Mouse (Mus musculus): ENCODE data around the gene Ptpn11. TPM values are rescaled to one million over a fixed set of nuclear protein-coding genes. Genes with fewer than 3 reads are reported as not detected.
A peak's percentile ranks its signal among the peaks of the same experiment; 100 is the strongest.
"Not testable (repeated sequence)": the region's sequence is repeated elsewhere in the genome, so short reads cannot be mapped to it uniquely, and the experiment has no call there.

The Ptpn11 gene
- polyA plus RNA-seq, 1 experiment from 2014 or later: 21.5 TPM

DNA sequence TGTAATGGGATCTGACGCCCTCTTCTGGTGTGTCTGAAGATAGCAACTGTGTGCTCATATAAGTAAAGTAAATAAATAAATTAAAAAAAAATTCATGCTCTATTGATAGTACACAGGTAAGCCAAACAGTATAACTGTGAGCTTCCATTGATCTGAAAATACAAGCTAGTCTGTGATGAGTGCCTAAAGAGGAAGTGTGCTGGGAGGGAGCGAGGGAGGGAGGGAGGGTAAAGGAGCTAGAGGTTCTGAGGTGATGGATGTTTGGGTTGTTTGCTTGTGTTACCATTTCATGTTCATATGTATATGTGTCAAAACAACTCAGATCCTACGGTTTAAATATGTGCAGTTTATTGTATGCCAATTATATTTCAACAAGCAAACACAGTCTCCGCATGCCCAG, 35.6 kb upstream of the Ptpn11 start:
- no peaks in the 10 kb centered on the region for H3K27me3 ChIP-seq (replicated peaks; ENCODE audit: control insufficient read depth, insufficient read depth, low read length)
- H3K27ac ChIP-seq (ENCODE audit: low read depth, low read length): no peak overlapping the region
- DNase-seq (ENCODE audit: low spot score) (no peak), ATAC-seq (replicated peaks; ENCODE audit: low FRiP score) (no peak)
- no peak overlapping the region for H3K4me3 ChIP-seq (ENCODE audit: low read depth, low read length)
- H3K9me3 ChIP-seq (ENCODE audit: control insufficient read depth, low read length): no peaks in the 10 kb centered on the region
- no peak overlapping the region for H3K9ac ChIP-seq (ENCODE audit: low read depth, low read length)
- no peak overlapping the region for H3K4me2 ChIP-seq
- H3K4me1 ChIP-seq (replicated peaks; ENCODE audit: control insufficient read depth, insufficient read depth, low read length): peaks cover 47% of the 10 kb centered on the region
- H3K36me3 ChIP-seq (ENCODE audit: control insufficient read depth, insufficient read depth, low read length): 0 out of 2 replicates have a peak, but pooled peaks cover 4% of the 10 kb centered on the region
- WGBS: 83% methylated on average over 4 of the region's 4 CpGs

DNA sequence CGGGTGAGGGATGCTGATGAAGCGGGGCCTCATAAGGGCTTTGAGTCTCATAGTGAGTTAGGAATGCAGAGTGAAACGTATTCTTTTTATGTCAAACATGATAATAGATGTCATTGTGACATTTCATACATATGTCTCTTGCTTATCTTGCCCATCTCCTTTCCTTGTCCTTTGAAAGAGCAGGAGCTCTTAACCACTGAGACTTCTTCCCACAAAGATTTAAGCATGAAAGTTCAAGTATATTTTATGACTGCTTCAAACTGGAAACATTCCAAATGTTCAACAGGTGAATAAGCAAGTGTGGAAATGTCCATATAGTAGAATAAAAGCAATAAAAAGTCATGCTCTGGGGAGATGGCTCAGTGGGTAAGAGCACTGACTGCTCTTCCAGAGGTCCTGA, 35.2 kb upstream of the Ptpn11 start:
- DNase-seq (ENCODE audit: low spot score) (no peak), ATAC-seq (replicated peaks; ENCODE audit: low FRiP score) (no peak)
- Histone ChIP-seq H3K36me3 (ENCODE audit: control insufficient read depth, insufficient read depth, low read length) (0 out of 2 replicates have a peak, but pooled peaks cover 4% of the 10 kb centered on the region), H3K9ac (ENCODE audit: low read depth, low read length) (no peak overlapping the region), H3K9me3 (ENCODE audit: control insufficient read depth, low read length) (no peaks in the 10 kb centered on the region), H3K27me3 (replicated peaks; ENCODE audit: control insufficient read depth, insufficient read depth, low read length) (no peaks in the 10 kb centered on the region), H3K4me2 (0 out of 2 replicates have a peak overlapping the region, but pooled peaks have one; percentile 18), H3K4me1 (replicated peaks; ENCODE audit: control insufficient read depth, insufficient read depth, low read length) (peaks cover 51% of the 10 kb centered on the region), H3K27ac (ENCODE audit: low read depth, low read length) (no peak overlapping the region), H3K4me3 (ENCODE audit: low read depth, low read length) (no peak overlapping the region)
- 72% methylated on average over 3 of the region's 3 CpGs for WGBS

DNA sequence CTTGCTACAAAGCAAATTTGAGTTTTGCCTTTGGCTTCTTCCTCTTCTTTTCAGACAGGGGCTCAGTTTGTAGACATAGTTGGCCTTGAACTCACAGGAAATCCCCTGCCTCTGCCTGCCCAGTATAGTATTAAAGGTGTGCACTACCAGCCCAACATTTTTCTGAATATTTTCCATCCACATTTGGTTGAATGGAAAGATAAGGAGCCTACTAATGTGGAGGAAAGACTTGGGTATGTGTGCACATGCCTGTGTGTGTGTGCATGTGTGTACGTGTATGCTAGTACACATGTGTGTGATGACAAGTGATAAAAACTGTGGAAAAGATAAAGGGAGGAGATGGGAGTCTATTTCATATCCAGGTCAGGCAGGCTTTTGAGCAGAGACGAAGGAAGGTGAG, 34.7 kb upstream of the Ptpn11 start:
- Histone ChIP-seq H3K27ac (ENCODE audit: low read depth, low read length) (no peak overlapping the region), H3K4me3 (ENCODE audit: low read depth, low read length) (no peak overlapping the region), H3K9me3 (ENCODE audit: control insufficient read depth, low read length) (no peaks in the 10 kb centered on the region), H3K36me3 (ENCODE audit: control insufficient read depth, insufficient read depth, low read length) (0 out of 2 replicates have a peak, but pooled peaks cover 4% of the 10 kb centered on the region), H3K27me3 (replicated peaks; ENCODE audit: control insufficient read depth, insufficient read depth, low read length) (no peaks in the 10 kb centered on the region), H3K4me2 (0 out of 2 replicates have a peak overlapping the region, but pooled peaks have one; percentile 18), H3K4me1 (replicated peaks; ENCODE audit: control insufficient read depth, insufficient read depth, low read length) (peaks cover 49% of the 10 kb centered on the region), H3K9ac (ENCODE audit: low read depth, low read length) (no peak overlapping the region)
- WGBS: 65% methylated on average over 2 of the region's 2 CpGs
- DNase-seq (ENCODE audit: low spot score) (no peak), ATAC-seq (replicated peaks; ENCODE audit: low FRiP score) (no peak)

DNA sequence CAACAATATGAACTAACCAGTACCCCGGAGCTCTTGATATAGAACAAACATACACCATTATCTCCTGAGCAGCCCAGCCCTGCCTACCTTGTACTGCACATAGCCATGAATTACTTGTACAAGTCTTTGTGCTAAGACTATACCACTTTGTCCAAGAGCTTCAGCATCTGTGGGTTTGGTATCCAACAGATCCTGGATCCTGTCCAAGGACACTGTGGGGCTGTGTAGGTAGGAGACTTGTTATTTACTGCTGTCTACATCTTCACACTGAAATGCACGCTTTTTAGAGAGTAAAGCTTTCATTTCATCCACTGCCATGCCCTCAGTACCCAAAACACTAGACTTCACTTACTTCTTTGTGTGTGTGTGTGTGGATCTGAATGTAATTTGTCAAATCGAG, 33.7 kb upstream of the Ptpn11 start:
- DNase-seq (ENCODE audit: low spot score) (no peak), ATAC-seq (replicated peaks; ENCODE audit: low FRiP score) (no peak)
- Histone ChIP-seq H3K36me3 (ENCODE audit: control insufficient read depth, insufficient read depth, low read length) (0 out of 2 replicates have a peak, but pooled peaks cover 4% of the 10 kb centered on the region), H3K27ac (ENCODE audit: low read depth, low read length) (no peak overlapping the region), H3K9me3 (ENCODE audit: control insufficient read depth, low read length) (no peaks in the 10 kb centered on the region), H3K27me3 (replicated peaks; ENCODE audit: control insufficient read depth, insufficient read depth, low read length) (no peaks in the 10 kb centered on the region), H3K9ac (ENCODE audit: low read depth, low read length) (no peak overlapping the region), H3K4me2 (no peak overlapping the region), H3K4me3 (ENCODE audit: low read depth, low read length) (no peak overlapping the region), H3K4me1 (replicated peaks; ENCODE audit: control insufficient read depth, insufficient read depth, low read length) (peaks cover 41% of the 10 kb centered on the region)
- WGBS: 79% methylated on average over 3 of the region's 3 CpGs

DNA sequence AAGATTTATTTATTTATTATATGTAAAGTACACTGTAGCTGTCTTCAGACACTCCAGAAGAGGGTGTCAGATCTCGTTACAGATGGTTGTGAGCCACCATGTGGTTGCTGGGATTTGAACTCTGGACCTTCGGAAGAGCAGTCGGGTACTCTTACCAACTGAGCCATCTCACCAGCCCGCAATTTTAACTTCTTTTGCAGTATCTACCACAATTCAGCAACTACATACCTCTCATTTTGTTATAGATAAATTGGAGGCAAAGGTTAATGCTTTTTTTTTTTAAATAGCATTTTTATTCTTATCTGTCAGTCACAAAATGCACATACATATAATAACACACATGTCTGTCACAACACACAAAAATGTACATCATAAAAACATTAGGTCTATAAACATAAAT, 32.8 kb upstream of the Ptpn11 start:
- WGBS: 93% methylated on average over 3 of the region's 4 CpGs
- not testable (repeated sequence) for H3K27me3 ChIP-seq (replicated peaks; ENCODE audit: control insufficient read depth, insufficient read depth, low read length); H3K9me3 ChIP-seq (ENCODE audit: control insufficient read depth, low read length); H3K9ac ChIP-seq (ENCODE audit: low read depth, low read length); H3K27ac ChIP-seq (ENCODE audit: low read depth, low read length); H3K4me2 ChIP-seq; ATAC-seq (replicated peaks; ENCODE audit: low FRiP score); DNase-seq (ENCODE audit: low spot score); H3K4me3 ChIP-seq (ENCODE audit: low read depth, low read length); H3K36me3 ChIP-seq (ENCODE audit: control insufficient read depth, insufficient read depth, low read length)
- H3K4me1 ChIP-seq (replicated peaks; ENCODE audit: control insufficient read depth, insufficient read depth, low read length): peaks cover 39% of the 10 kb centered on the region

DNA sequence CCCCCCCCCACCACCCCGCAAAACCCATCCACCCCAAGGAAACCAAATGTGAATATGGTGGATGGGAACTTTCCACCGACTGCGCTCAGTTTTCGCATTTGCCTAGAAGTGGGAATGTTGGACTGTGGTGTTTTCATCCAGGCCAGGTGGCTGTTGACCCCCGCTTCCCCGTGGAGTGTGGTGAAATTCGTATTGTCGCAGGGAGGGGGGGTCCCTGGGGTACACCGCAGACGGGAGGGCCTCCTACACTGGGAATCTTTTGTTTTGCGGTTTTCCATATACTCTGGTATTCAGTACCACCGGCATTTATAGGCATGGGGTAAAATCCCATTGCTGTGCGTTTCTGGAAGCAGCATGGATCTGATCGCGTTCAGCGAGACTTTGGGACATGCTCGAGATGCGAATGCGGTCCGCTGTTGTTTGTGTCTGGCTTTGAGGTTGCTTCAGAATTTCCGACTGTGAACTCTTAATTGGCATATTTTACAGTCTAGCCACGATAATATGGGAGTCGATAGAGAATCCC, 30.2 kb upstream of the Ptpn11 start:
- H3K4me3 ChIP-seq (ENCODE audit: low read depth, low read length): peak overlapping the region; percentile 84
- H3K27me3 ChIP-seq (replicated peaks; ENCODE audit: control insufficient read depth, insufficient read depth, low read length): no peaks in the 10 kb centered on the region
- H3K9me3 ChIP-seq (ENCODE audit: control insufficient read depth, low read length): no peaks in the 10 kb centered on the region
- peak overlapping the region; percentile 89 for H3K4me2 ChIP-seq
- H3K4me1 ChIP-seq (replicated peaks; ENCODE audit: control insufficient read depth, insufficient read depth, low read length): peaks cover 32% of the 10 kb centered on the region
- H3K9ac ChIP-seq (ENCODE audit: low read depth, low read length): peak overlapping the region; percentile 91
- 18% methylated on average over 23 of the region's 23 CpGs for WGBS
- peak overlapping the region; percentile 90 for H3K27ac ChIP-seq (ENCODE audit: low read depth, low read length)
- DNase-seq (ENCODE audit: low spot score) (no peak), ATAC-seq (replicated peaks; ENCODE audit: low FRiP score) (no peak)
- no peaks in the 10 kb centered on the region for H3K36me3 ChIP-seq (ENCODE audit: control insufficient read depth, insufficient read depth, low read length)

DNA sequence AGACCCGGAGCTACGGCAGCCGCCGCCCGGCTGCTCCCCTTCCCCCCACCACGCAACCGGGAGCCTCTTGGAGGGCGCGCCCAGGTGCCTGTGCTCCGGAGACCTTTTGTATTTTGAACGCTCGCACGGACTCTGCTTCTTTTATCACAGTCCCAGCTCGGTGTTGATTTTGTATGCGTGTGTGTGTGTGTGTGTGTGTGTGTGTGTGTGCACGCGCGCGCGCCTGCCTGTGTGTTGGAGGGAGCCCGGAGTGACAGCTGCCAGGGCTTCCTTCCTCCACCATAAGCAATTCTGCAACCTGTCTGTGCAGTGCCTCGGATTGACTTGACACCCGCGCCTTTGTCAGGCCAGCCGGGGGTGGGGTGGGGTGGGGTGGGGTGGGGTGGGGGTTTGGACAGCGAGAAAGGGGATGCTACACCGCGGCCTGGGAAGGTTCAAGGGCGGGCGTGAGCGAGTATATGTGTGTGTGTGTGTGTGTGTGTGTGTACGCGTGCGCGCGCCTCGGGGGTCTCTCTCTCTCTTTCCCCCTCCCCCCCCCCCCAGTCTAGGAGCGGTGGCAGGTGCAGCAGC, 29.6 kb upstream of the Ptpn11 start:
- H3K9ac ChIP-seq (ENCODE audit: low read depth, low read length): peak overlapping the region; percentile 91
- DNase-seq (ENCODE audit: low spot score) (no peak), ATAC-seq (replicated peaks; ENCODE audit: low FRiP score) (peak; percentile 33)
- peak overlapping the region; percentile 89 for H3K4me2 ChIP-seq
- no peaks in the 10 kb centered on the region for H3K9me3 ChIP-seq (ENCODE audit: control insufficient read depth, low read length)
- H3K36me3 ChIP-seq (ENCODE audit: control insufficient read depth, insufficient read depth, low read length): no peaks in the 10 kb centered on the region
- H3K4me3 ChIP-seq (ENCODE audit: low read depth, low read length): peak overlapping the region; percentile 84
- under 1% methylated on average over 31 of the region's 38 CpGs for whole genome bisulfite sequencing
- H3K4me1 ChIP-seq (replicated peaks; ENCODE audit: control insufficient read depth, insufficient read depth, low read length): peaks cover 30% of the 10 kb centered on the region
- H3K27me3 ChIP-seq (replicated peaks; ENCODE audit: control insufficient read depth, insufficient read depth, low read length): no peaks in the 10 kb centered on the region
- H3K27ac ChIP-seq (ENCODE audit: low read depth, low read length): peak overlapping the region; percentile 90

DNA sequence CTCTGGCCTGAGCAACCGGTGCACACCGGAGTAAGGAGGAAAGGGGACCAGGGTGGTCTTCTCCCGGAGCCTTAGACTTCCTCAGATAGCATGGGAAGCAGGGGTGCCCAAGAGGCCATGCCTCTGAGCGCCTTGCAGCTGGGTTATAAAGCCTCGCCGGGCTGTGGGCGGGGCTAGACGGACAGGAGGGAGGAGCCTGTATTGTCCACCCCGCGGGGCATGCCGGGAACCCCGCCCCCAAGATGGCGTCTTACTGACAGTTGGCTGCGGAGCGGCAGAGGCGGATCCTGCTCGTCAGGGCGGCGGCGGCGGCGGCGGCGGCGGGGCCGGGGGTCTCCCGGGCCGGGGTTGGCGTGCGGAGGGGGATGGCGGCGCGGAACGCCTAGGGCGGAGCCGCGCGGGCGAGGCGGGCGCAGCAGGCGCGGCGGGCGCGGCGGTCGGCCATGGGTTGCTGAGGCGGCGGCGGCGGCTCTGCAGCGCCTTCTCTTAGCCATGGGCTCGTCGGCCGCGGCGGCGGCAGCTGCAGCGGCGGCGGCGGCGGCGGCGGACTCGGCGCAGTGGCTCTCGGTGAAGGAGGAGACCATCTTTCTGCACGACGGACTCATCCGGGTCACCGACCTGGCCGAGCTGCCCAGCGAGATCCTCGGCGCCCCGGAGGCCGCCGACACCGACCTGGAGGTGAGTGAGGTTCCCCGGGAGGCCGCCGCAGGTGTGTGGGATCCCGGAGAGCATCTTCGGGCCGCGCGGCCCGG, 29.0 kb upstream of the Ptpn11 start, which contains the start of gene Hectd4:
Gene Hectd4 (plus strand): TSS at position 240 of the 752 bp plus-strand sequence.
- H3K9me3 ChIP-seq (ENCODE audit: control insufficient read depth, low read length): no peaks in the 10 kb centered on the region
- peak within 1 kb of the TSS; percentile 84 for H3K4me3 ChIP-seq (ENCODE audit: low read depth, low read length)
- H3K4me1 ChIP-seq (replicated peaks; ENCODE audit: control insufficient read depth, insufficient read depth, low read length): peaks cover 27% of the 10 kb centered on the region
- DNase-seq (ENCODE audit: low spot score) (peak; percentile 99), ATAC-seq (replicated peaks; ENCODE audit: low FRiP score) (peak; percentile 64)
- H3K27ac ChIP-seq (ENCODE audit: low read depth, low read length): peak within 1 kb of the TSS; percentile 90
- peak within 1 kb of the TSS; percentile 89 for H3K4me2 ChIP-seq
- no peaks in the 10 kb centered on the region for H3K36me3 ChIP-seq (ENCODE audit: control insufficient read depth, insufficient read depth, low read length)
- WGBS: under 1% methylated on average over 84 of the region's 90 CpGs
- no peaks in the 10 kb centered on the region for H3K27me3 ChIP-seq (replicated peaks; ENCODE audit: control insufficient read depth, insufficient read depth, low read length)
- H3K9ac ChIP-seq (ENCODE audit: low read depth, low read length): peak within 1 kb of the TSS; percentile 91

All from liver, embryonic 11.5 days (tissue).